Mouse (Mus musculus) stomach, postnatal 0 days (tissue): ENCODE results near the gene Anln.

Source experiments
- CTCF ChIP-seq: IDR thresholded peaks from 2 replicates; pipeline ENCODE4 v1.5.1; 2016; ENCODE audit warnings: antibody characterized with exemption, low read depth, mild to moderate bottlenecking, moderate library complexity
- EP300 ChIP-seq: optimal IDR thresholded peaks from 2 replicates; pipeline ENCODE3; 2016; ENCODE audit warnings: antibody characterized with exemption

- TF ChIP-seq CTCF, result peak; percentile 35; the same call in 1 of the 2 replicates
- no peak for TF ChIP-seq EP300
Observed at GRCm38 (mm10) chr9:22389021-22389476, at the start of gene Anln.
